Mouse (Mus musculus): ENCODE data around the gene Gm14327.
"Not testable (repeated sequence)": the region's sequence is repeated elsewhere in the genome, so short reads cannot be mapped to it uniquely, and the experiment has no call there.

Gene Gm14327

GRCm38 (mm10) chr2:177897046-177897578 lies at the start of gene Gm14327:
Gm14327 (plus strand) TSS chr2:177897096.
- DNase-seq = not testable (repeated sequence)

- DNase-seq = not testable (repeated sequence)
Measured at GRCm38 (mm10) chr2:177862254-177862653, 34.6 kb upstream of the Gm14327 start.

- not testable (repeated sequence) for DNase-seq
Measured at GRCm38 (mm10) chr2:177887743-177888142, 9.2 kb upstream of the Gm14327 start.

GRCm38 (mm10) chr2:177898171-177898570 lies 1.3 kb downstream of the Gm14327 start:
- DNase-seq = not testable (repeated sequence)

GRCm38 (mm10) chr2:177903276-177903675 lies 6.4 kb downstream of the Gm14327 start:
- DNase-seq = not testable (repeated sequence)

GRCm38 (mm10) chr2:177925563-177926103 lies 28.7 kb downstream of the Gm14327 start, which contains the start of gene Zfp972:
Zfp972 (minus strand) TSS chr2:177925613.
- not testable (repeated sequence) for DNase-seq

Measured in spleen, adult 18-20 months (tissue).